Mouse (Mus musculus) embryo, embryonic 10 days (tissue): ENCODE measurements around the gene Gm11733.

Experiments
- DNase-seq: peaks from one replicate; pipeline ENCODE4 v3.0.0-alpha.2; 2015; ENCODE audit warnings: low spot score

Gene Gm11733

GRCm38 (mm10) chr11:117535491-117536304 lies 51.5 kb downstream of the Gm11733 start:
- DNase-seq = no peak

- DNase-seq = no peak
Measured at GRCm38 (mm10) chr11:117536586-117536985, 52.4 kb downstream of the Gm11733 start.
